Mouse (Mus musculus): ENCODE data around the gene Kif21a. TPM values are rescaled to one million over a fixed set of nuclear protein-coding genes. Genes with fewer than 3 reads are reported as not detected.

The Kif21a gene
- 12.9 and 14.0 TPM in 2 replicates for polyA plus RNA-seq (2015; fragmentation: Nextera tagmentation; extraction: Ambion mirVana)

DNA sequence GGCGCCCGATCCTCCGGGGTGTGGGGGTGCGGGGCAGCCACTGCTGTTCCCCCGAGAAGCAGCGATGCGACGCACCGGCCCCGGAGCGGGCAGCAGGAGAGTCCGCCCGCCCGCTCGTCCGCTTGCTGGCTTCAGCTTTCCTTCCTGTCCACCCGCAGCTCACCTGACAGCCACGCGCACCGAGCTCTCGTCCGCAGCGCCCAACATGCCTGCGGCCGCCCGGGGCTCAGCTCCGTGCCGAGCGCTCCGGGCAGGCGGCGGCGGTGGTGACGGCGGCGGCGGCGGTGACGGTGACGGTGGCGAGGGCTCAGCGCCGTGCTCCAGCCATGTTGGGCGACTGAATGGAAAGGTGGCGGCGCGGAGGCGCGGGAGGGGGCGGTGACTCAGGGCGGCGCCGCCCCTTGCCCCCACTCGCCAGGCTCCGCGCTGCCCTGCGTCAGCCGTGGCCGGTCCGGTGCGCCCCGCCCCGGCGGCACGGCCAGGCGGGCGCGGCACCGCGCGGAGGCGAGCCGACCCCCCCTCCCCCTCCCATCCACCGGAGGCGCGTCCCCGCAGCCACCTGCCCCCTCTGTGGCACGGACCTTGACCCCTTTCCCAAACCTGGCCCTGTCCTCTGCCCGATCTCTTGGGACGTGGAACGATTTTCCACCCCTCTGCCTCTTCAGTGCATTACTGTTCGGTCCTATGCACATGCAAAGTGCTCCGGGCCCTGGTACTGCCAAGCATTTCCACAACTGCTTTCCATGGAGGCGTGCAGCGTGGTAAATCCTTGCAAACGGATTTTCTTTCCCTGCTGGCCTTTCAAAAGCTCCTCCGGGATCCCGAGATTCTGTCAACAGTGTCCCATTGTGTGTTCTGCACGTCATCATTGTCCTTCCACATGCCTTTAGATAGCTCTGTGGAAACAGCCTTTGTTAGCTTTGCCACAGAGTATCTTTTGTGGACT lies at the start of gene Kif21a:
Kif21a (minus strand) TSS at position 453 of the 946 bp plus-strand sequence.
- WGBS: 1% methylated on average over 74 of the region's 89 CpGs
- peak within 1 kb of the TSS; percentile 89 for H3K4me3 ChIP-seq (replicated peaks; ENCODE audit: low read depth, low read length)

DNA sequence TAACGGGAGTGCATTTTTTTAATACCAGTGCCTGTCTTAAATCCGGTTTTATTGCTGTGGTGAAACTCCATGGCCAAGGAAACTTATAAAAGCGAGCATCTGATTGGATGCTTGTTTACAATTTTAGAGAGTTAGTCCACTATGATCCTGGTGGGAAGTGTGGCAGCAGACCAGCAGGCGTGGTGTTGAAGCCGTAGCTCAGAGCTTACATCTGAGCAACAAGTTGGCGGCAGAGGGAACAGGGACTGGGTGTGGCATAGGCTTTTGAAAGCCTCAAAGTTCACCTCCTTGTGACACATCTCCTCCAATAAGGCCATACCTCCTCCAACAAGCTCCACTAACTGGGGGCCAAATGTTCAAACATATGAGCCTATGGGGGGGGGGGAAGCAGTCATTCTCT lies 46.9 kb upstream of the Kif21a start:
- Histone ChIP-seq H3K9ac (ENCODE audit: low read depth, low read length) (no peak overlapping the region), H3K27me3 (ENCODE audit: insufficient read depth, low read length) (no peaks in the 10 kb centered on the region), H3K4me1 (replicated peaks; ENCODE audit: insufficient read depth, low read length) (0 out of 2 replicates have a peak, but pooled peaks cover 3% of the 10 kb centered on the region), H3K36me3 (ENCODE audit: insufficient read depth, low read length) (no peaks in the 10 kb centered on the region), H3K4me2 (ENCODE audit: low read length) (no peak overlapping the region), H3K9me3 (replicated peaks; ENCODE audit: low read length) (no peaks in the 10 kb centered on the region), H3K4me3 (replicated peaks; ENCODE audit: low read depth, low read length) (no peak overlapping the region), H3K27ac (no peak overlapping the region)
- no peak for TF ChIP-seq CTCF (IDR thresholded peaks at IDR 0.05; ENCODE audit: low read depth)
- ATAC-seq (replicated peaks; ENCODE audit: low FRiP score, low read depth) (no peak), DNase-seq (ENCODE audit: low spot score) (no peak)
- WGBS: 79% methylated on average over 6 of the region's 6 CpGs

More for the DNA sequence above, at the start of gene Kif21a:
- Histone ChIP-seq H3K9ac (ENCODE audit: low read depth, low read length) (peak within 1 kb of the TSS; percentile 83), H3K4me2 (ENCODE audit: low read length) (peak within 1 kb of the TSS; percentile 100), H3K4me1 (replicated peaks; ENCODE audit: insufficient read depth, low read length) (0 out of 2 replicates have a peak, but pooled peaks cover 8% of the 10 kb centered on the region), H3K27ac (peak within 1 kb of the TSS; percentile 93), H3K36me3 (ENCODE audit: insufficient read depth, low read length) (no peaks in the 10 kb centered on the region), H3K27me3 (ENCODE audit: insufficient read depth, low read length) (no peaks in the 10 kb centered on the region), H3K9me3 (replicated peaks; ENCODE audit: low read length) (no peaks in the 10 kb centered on the region)
- peak; percentile 91 for ATAC-seq (replicated peaks; ENCODE audit: low FRiP score, low read depth)
- peak; percentile 53 for DNase-seq (ENCODE audit: low spot score)
- TF ChIP-seq CTCF (IDR thresholded peaks at IDR 0.05; ENCODE audit: low read depth): no peak

DNA sequence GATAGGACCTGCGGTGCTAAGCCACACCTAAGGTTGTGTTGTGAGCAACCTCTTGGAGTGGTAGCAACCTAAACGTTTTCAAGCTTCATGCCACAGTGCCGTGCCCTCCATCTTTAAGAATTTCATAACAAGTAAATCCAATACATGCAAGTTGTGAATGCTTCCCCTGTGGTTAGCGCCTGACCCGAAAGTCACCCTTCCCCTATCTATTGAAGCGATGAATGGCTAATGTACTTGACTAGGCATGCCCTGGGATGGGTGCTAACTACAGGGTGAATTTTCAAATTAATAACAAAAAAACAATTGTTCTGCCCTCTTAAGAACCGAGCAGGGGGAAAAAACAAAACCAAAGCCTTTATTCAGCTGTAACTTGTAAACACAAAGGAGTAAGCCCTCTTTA lies 39.7 kb upstream of the Kif21a start:
- no peak for DNase-seq (ENCODE audit: low spot score)

DNA sequence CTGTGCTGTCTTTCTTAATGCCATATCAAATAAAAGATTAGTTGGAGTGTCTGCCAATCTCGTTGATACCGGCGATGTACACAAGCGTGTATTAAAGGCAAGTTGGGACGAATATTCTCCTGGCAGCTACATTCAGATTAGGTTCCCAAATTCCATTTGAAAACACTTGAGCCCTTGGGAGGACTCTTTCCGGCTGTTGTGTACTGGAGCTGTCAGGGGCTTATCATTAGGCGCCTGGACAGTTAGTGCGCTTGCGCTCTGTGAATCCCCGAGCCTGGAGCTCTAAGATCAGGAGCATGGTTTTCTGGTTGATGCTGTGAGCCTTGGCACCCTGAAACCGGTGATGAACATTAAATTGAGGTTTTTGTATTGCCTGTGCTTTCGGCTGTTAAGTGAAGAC lies 38.3 kb upstream of the Kif21a start:
- TF ChIP-seq CTCF (IDR thresholded peaks at IDR 0.05; ENCODE audit: low read depth): no peak
- Histone ChIP-seq H3K4me3 (replicated peaks; ENCODE audit: low read depth, low read length) (no peak overlapping the region), H3K27me3 (ENCODE audit: insufficient read depth, low read length) (no peaks in the 10 kb centered on the region), H3K9ac (ENCODE audit: low read depth, low read length) (no peak overlapping the region), H3K9me3 (replicated peaks; ENCODE audit: low read length) (no peaks in the 10 kb centered on the region), H3K36me3 (ENCODE audit: insufficient read depth, low read length) (no peaks in the 10 kb centered on the region), H3K4me1 (replicated peaks; ENCODE audit: insufficient read depth, low read length) (0 out of 2 replicates have a peak, but pooled peaks cover 3% of the 10 kb centered on the region), H3K27ac (no peak overlapping the region), H3K4me2 (ENCODE audit: low read length) (no peak overlapping the region)
- ATAC-seq (replicated peaks; ENCODE audit: low FRiP score, low read depth) (no peak), DNase-seq (ENCODE audit: low spot score) (no peak)
- WGBS: 91% methylated on average over 12 of the region's 12 CpGs

More for the DNA sequence above, 39.7 kb upstream of the Kif21a start:
- 0 out of 2 replicates have a peak, but pooled peaks cover 3% of the 10 kb centered on the region for H3K4me1 ChIP-seq (replicated peaks; ENCODE audit: insufficient read depth, low read length)
- no peak for TF ChIP-seq CTCF (IDR thresholded peaks at IDR 0.05; ENCODE audit: low read depth)
- H3K4me2 ChIP-seq (ENCODE audit: low read length): no peak overlapping the region
- WGBS: 88% methylated on average over 7 of the region's 7 CpGs
- no peak overlapping the region for H3K27ac ChIP-seq
- no peaks in the 10 kb centered on the region for H3K27me3 ChIP-seq (ENCODE audit: insufficient read depth, low read length)
- no peaks in the 10 kb centered on the region for H3K9me3 ChIP-seq (replicated peaks; ENCODE audit: low read length)
- no peak for ATAC-seq (replicated peaks; ENCODE audit: low FRiP score, low read depth)
- no peak overlapping the region for H3K4me3 ChIP-seq (replicated peaks; ENCODE audit: low read depth, low read length)
- H3K9ac ChIP-seq (ENCODE audit: low read depth, low read length): no peak overlapping the region
- H3K36me3 ChIP-seq (ENCODE audit: insufficient read depth, low read length): no peaks in the 10 kb centered on the region

DNA sequence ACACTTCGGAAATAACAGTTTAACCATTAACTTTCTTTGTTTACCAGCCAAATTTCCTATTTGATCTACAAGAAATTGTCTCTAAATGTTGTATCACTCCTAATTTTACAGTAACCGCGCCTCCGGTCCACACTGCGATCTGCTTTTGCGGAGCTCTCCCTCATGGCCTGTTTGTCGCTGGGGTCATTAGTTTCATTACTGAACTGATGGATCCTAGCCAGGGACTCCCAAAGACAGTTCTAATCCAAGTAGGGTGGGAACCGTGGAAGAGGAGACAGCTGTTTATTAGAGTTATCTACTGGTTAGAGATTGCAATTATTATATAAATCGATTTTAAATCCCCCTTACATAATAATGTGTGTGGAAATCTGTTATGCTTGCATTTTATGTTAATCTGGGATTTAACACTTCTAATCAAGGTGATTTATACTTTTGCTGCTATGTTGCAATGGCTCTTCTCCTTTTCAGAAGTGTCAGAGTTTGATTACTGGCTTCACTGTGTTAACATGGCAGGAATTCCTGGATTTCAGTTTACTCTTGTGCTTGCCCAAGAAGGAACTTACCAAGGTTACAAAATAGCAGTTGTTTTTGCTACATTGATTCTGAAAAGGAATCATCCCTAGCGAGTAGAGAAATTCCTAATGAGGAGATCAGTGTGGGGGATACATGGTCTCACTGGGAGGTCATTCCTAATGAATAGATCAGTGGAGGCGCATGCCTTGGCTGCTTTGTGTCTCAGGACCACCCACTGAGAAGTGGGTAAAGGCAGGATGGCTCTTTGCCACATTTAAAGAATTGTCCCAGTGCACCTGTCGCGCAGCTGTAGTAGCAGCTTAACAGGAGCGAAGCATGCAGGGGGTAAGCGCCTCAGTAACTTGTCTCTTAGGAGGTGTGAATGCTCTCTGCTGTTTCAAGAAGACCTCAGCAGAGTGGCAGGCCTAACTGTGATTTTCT lies 28.0 kb upstream of the Kif21a start:
- no peak for TF ChIP-seq CTCF (IDR thresholded peaks at IDR 0.05; ENCODE audit: low read depth)
- Histone ChIP-seq H3K4me3 (replicated peaks; ENCODE audit: low read depth, low read length) (no peak overlapping the region), H3K27ac (no peak overlapping the region), H3K36me3 (ENCODE audit: insufficient read depth, low read length) (no peaks in the 10 kb centered on the region), H3K27me3 (ENCODE audit: insufficient read depth, low read length) (no peaks in the 10 kb centered on the region), H3K9me3 (replicated peaks; ENCODE audit: low read length) (no peaks in the 10 kb centered on the region), H3K4me2 (ENCODE audit: low read length) (no peak overlapping the region), H3K4me1 (replicated peaks; ENCODE audit: insufficient read depth, low read length) (no peaks in the 10 kb centered on the region), H3K9ac (ENCODE audit: low read depth, low read length) (no peak overlapping the region)
- no peak for ATAC-seq (replicated peaks; ENCODE audit: low FRiP score, low read depth)
- 47% methylated on average over 15 of the region's 15 CpGs for WGBS
- DNase-seq (ENCODE audit: low spot score): no peak

DNA sequence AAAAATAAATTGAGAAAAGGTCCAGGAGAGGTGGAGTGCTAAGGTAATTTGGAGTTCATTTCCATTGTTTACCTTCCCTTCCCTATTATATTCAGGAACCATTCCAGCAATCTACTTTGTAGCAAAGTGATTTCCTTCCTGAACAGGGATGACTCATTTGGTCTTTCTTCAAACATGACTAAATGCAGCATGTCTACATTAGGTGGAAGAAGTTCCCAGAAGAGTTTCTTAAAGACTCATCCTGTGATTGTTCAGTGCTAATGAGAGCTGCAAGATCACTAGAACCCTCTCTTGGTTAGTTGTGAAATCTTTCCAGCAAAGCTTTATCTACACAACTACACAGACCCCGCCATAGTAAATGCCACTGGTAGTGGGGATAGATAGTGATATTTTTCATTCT lies 22.7 kb upstream of the Kif21a start:
- Histone ChIP-seq H3K4me3 (replicated peaks; ENCODE audit: low read depth, low read length) (no peak overlapping the region), H3K4me2 (ENCODE audit: low read length) (no peak overlapping the region), H3K27ac (no peak overlapping the region), H3K36me3 (ENCODE audit: insufficient read depth, low read length) (no peaks in the 10 kb centered on the region), H3K27me3 (ENCODE audit: insufficient read depth, low read length) (no peaks in the 10 kb centered on the region), H3K4me1 (replicated peaks; ENCODE audit: insufficient read depth, low read length) (no peaks in the 10 kb centered on the region), H3K9me3 (replicated peaks; ENCODE audit: low read length) (no peaks in the 10 kb centered on the region), H3K9ac (ENCODE audit: low read depth, low read length) (no peak overlapping the region)
- DNase-seq (ENCODE audit: low spot score): no peak
- WGBS: 75% methylated on average over 1 of the region's 1 CpGs
- no peak for TF ChIP-seq CTCF (IDR thresholded peaks at IDR 0.05; ENCODE audit: low read depth)
- no peak for ATAC-seq (replicated peaks; ENCODE audit: low FRiP score, low read depth)
